Mouse (Mus musculus) G1E (cell line): ENCODE measurements around the gene BC034090.

Source experiments
- CTCF ChIP-seq: IDR thresholded peaks from 2 replicates; pipeline ENCODE4 v1.5.1; 2012; ENCODE audit warnings: low read depth, low read length, inconsistent platforms, mixed read lengths
- GATA1 ChIP-seq: IDR thresholded peaks from 2 replicates; pipeline ENCODE4 v1.6.1; 2012; ENCODE audit warnings: borderline replicate concordance, low read length, inconsistent platforms, mixed read lengths
- GATA2 ChIP-seq: IDR thresholded peaks from 2 replicates; pipeline ENCODE4 v1.6.1; 2012; ENCODE audit warnings: low read depth, low read length, inconsistent platforms, borderline replicate concordance
- TAL1 ChIP-seq: conservative IDR thresholded peaks from 2 replicates; pipeline ENCODE4 v1.6.1; 2012; ENCODE audit warnings: low read depth, low read length, inconsistent platforms, mixed read lengths

DNA sequence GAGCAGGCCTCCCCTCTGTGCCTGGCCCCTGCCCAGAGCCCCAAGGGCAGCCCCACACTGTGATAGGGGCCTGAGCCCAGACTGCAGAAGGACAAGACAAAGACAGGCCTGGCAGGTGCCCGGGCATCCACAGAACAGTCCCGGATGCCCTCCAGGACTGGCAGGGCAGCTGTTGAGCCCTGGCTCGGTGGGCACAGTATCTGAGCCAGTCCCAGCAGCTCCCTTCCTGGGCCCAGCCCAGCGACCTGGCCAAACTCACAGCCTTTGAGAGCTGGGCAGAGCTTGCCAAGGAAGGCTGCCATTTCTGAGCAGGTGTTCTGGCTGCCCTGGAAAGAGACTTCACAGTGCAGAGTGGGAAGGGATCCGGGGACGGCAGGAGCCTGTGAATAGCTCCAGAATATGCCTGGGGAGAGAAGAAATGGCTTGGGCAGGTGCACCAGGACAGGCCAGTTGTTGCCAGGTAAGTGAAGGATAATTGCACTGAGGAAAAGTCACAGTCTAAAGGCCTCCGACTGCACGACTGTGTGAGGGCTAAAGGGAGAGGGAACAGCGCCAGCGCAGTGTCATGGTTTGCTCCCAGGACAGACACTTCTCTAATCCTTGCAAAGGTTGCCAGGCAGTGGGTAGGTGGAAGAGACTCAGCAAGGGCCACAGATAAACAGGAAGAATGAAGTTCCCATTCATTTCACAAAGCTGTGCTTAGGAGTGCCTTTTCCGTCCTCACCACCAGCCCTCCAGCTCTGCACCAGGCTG lies 34.1 kb downstream of the BC034090 start:
- no peak for TF ChIP-seq CTCF
- TF ChIP-seq GATA2, result no peak
- no peak for TF ChIP-seq TAL1
- TF ChIP-seq GATA1, result no peak
